Mouse (Mus musculus): ENCODE results near the gene Pgap3.

Gene Pgap3

GRCm38 (mm10) chr11:98353651-98354211 lies 46.6 kb downstream of the Pgap3 start:
- peak; percentile 53 for DNase-seq

GRCm38 (mm10) chr11:98352272-98352990 lies 47.9 kb downstream of the Pgap3 start:
- DNase-seq, result no peak

GRCm38 (mm10) chr11:98349308-98349707 lies 51.0 kb downstream of the Pgap3 start:
- no peak for DNase-seq

GRCm38 (mm10) chr11:98348083-98348961 lies 52.0 kb downstream of the Pgap3 start, which contains the start of gene Ppp1r1b:
TSS of gene Ppp1r1b (plus strand) at chr11:98348404.
- peak; percentile 62 for DNase-seq

- no peak for DNase-seq
Observed at GRCm38 (mm10) chr11:98347385-98348082, 52.8 kb downstream of the Pgap3 start.

GRCm38 (mm10) chr11:98346168-98346567 lies 54.1 kb downstream of the Pgap3 start:
- DNase-seq, result no peak

- peak; percentile 86 for DNase-seq
Observed at GRCm38 (mm10) chr11:98345253-98345652, 55.0 kb downstream of the Pgap3 start.

GRCm38 (mm10) chr11:98342000-98342945 lies 58.0 kb downstream of the Pgap3 start:
- DNase-seq, result peak; percentile 94

GRCm38 (mm10) chr11:98341174-98341573 lies 59.1 kb downstream of the Pgap3 start:
- DNase-seq, result no peak

- DNase-seq, result no peak
Observed at GRCm38 (mm10) chr11:98340597-98340996, 59.7 kb downstream of the Pgap3 start.

- DNase-seq, result no peak
Observed at GRCm38 (mm10) chr11:98339679-98340287, 60.5 kb downstream of the Pgap3 start.

- no peak for DNase-seq
Observed at GRCm38 (mm10) chr11:98339071-98339501, 61.2 kb downstream of the Pgap3 start.
